Mouse (Mus musculus) lung, embryonic 15.5 days (tissue): ENCODE data around the gene Cfap100. TPM values are rescaled to one million over a fixed set of nuclear protein-coding genes. Genes with fewer than 3 reads are reported as not detected.

Experiments
- ATAC-seq: fragments of 200-750 bp; cut with Nextera tagmentation; 2 replicates; pipeline ENCODE4 v1.8.0; 2017; ENCODE audit warnings: moderate number of reproducible peaks, borderline replicate concordance; ENCODE audit not compliant: low FRiP score, low TSS enrichment; ENCODE audit errors: extremely low read depth
- H3K27ac ChIP-seq: fragments of 300-500 bp; sonication (generic); 2 replicates; pipeline ENCODE4 v1.5.1; 2015; ENCODE audit warnings: moderate library complexity, mild to moderate bottlenecking, inconsistent platforms
- H3K27me3 ChIP-seq: fragments of 300-500 bp; sonication (generic); 2 replicates; pipeline ENCODE4 v1.6.1; 2015; ENCODE audit warnings: inconsistent platforms
- H3K36me3 ChIP-seq: fragments of 300-500 bp; sonication (generic); 2 replicates; pipeline ENCODE4 v1.6.1; 2015; ENCODE audit warnings: inconsistent platforms
- H3K4me1 ChIP-seq: fragments of 300-500 bp; sonication (generic); 2 replicates; pipeline ENCODE4 v1.6.1; 2015; ENCODE audit warnings: inconsistent platforms
- H3K4me2 ChIP-seq: fragments of 300-500 bp; sonication (generic); 2 replicates; pipeline ENCODE4 v1.6.1; 2015; ENCODE audit warnings: inconsistent platforms, mild to moderate bottlenecking, moderate library complexity
- H3K4me3 ChIP-seq: fragments of 300-500 bp; sonication (generic); 2 replicates; pipeline ENCODE4 v1.5.1; 2015; ENCODE audit warnings: mild to moderate bottlenecking, inconsistent platforms
- H3K9ac ChIP-seq: fragments of 300-500 bp; sonication (generic); 2 replicates; pipeline ENCODE4 v1.6.1; 2015; ENCODE audit warnings: inconsistent platforms
- H3K9me3 ChIP-seq: fragments of 300-500 bp; sonication (generic); 2 replicates; pipeline ENCODE4 v1.6.1; 2016; ENCODE audit warnings: inconsistent platforms
- WGBS: fragments of 180-500 bp; shearing (Covaris S2); methylation state at CpG from one replicate; pipeline ENCODE4 v1.1.7; 2015; 5-methylcytosine and 5-hydroxymethylcytosine counted together
- polyA plus RNA-seq: library from polyadenylated mRNA; unstranded; fragments of >200 nt; fragmentation: Nextera tagmentation; extraction: Ambion mirVana; gene quantifications from 2 replicates; pipeline ENCODE4 v1.2.1, GENCODE M21; 2015

Cfap100 gene
- polyA plus RNA-seq, 1 experiment from 2014 or later: 0.50 TPM

DNA sequence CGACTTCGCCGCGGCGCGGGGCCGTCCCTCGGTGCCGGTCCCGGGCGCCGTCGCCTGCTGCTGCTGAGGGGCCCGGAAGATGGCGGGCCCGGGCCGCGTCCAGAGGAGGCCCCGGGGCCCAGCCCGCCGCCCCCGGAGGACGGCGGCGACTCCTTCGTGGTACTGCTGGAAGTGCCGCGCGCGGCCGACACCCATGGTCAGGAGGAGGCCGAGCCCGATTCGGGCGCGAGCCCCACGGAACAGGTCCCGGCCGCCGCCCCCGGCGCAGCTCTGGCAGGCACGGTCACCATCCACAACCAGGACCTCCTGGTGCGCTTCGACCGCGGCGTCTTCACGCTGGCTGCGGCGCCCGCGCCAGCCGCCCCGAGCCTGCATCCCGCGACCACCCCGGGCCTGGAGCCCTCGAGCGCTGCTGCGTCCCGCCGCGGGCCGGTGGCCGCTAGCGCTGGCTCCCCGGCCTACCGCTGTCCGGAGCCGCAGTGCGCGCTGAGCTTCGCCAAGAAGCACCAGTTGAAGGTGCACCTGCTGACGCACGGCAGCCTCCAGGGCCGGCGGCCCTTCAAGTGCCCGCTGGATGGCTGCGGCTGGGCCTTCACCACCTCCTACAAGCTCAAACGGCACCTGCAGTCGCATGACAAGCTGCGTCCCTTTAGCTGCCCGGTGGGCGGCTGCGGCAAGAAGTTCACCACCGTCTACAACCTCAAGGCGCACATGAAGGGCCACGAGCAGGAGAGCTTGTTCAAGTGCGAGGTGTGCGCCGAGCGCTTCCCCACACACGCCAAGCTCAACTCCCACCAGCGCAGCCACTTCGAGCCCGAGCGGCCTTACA lies 58.7 kb downstream of the Cfap100 start:
- peak overlapping the region; percentile 79 for H3K9ac ChIP-seq
- H3K4me1 ChIP-seq: peaks cover 21% of the 10 kb centered on the region
- peaks cover 20% of the 10 kb centered on the region for H3K36me3 ChIP-seq
- peak overlapping the region; percentile 86 for H3K4me3 ChIP-seq
- peak; percentile 73 for ATAC-seq
- peak overlapping the region; percentile 86 for H3K27ac ChIP-seq
- H3K9me3 ChIP-seq: no peaks in the 10 kb centered on the region
- WGBS: under 1% methylated on average over 93 of the region's 98 CpGs
- H3K4me2 ChIP-seq: peak overlapping the region; percentile 81
- H3K27me3 ChIP-seq: no peaks in the 10 kb centered on the region

DNA sequence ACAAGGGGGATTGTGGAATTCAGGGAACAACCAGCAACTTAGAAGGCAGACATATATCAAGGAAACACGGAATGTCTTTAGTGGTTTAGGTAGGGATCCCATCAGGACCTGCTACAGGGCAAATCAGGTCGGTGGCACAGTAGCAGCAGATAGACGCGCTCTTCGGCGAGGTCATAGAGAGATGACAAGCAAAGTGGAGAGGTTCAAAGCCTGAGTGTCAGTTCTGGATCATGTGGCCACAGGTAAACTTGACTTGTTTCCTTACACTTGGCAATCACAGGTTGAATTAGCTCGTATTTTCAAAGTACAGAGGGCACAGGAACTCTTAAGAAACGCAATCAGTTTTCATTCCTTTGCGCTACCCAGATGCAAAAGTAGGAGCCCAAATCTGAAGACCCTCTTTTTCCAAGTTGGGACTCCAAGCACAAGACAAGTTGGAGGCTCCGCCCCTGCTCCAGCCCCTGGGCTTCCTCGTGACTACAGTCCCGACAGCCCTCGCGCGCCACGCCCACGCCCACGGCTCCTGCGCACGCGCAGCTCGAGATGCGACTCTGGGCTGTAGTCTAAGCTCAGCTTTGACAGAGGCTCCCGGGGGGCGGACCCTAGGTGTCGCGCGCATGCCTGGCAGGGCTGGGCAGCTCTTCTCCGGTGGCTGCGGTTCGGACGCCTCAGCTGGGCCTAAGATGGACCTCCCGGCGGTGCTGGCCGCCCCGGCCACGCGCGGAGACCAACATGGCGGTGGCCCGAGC lies 59.4 kb downstream of the Cfap100 start, which contains the start of gene Zxdc:
TSS of gene Zxdc (plus strand) at position 517 of the 749 bp plus-strand sequence.
- Histone ChIP-seq H3K27ac (peak within 1 kb of the TSS; percentile 86), H3K27me3 (no peaks in the 10 kb centered on the region), H3K4me3 (peak within 1 kb of the TSS; percentile 86), H3K9ac (peak within 1 kb of the TSS; percentile 79), H3K4me2 (peak within 1 kb of the TSS; percentile 81), H3K36me3 (peaks cover 12% of the 10 kb centered on the region), H3K9me3 (no peaks in the 10 kb centered on the region), H3K4me1 (peaks cover 21% of the 10 kb centered on the region)
- peak; percentile 98 for ATAC-seq
- 5% methylated on average over 41 of the region's 41 CpGs for WGBS

DNA sequence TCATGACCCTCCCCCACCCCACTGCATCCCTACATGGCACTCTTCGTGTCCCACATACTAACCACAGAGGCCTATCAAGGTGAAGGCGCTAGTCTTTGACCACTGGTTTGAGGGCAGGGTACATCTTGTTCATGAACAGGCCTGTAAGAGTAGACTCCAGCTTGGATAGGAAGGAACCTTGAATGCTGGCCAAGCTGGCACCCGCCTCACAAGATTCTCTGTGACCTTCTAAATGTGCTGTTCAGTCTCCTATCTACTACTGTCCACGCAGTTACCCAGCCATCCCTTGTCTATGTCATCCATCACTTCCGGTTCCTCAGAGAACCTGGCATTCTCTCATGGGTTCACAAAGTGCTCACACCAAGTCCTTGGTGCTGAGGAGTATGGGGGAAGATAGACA lies 65.3 kb downstream of the Cfap100 start:
- Histone ChIP-seq H3K36me3 (no peaks in the 10 kb centered on the region), H3K9ac (no peak overlapping the region), H3K27ac (no peak overlapping the region), H3K4me2 (no peak overlapping the region), H3K4me3 (no peak overlapping the region), H3K4me1 (peaks cover 17% of the 10 kb centered on the region; the same call in 1 of the 2 replicates), H3K9me3 (no peaks in the 10 kb centered on the region), H3K27me3 (no peaks in the 10 kb centered on the region)
- WGBS: 74% methylated on average over 5 of the region's 5 CpGs
- ATAC-seq: no peak

GRCm38 (mm10) chr6:90360922-90361614 lies 67.5 kb downstream of the Cfap100 start:
- H3K9ac ChIP-seq: no peak overlapping the region
- no peak overlapping the region for H3K27ac ChIP-seq
- no peaks in the 10 kb centered on the region for H3K9me3 ChIP-seq
- H3K4me1 ChIP-seq: peaks cover 17% of the 10 kb centered on the region; the same call in 1 of the 2 replicates
- WGBS: 76% methylated on average over 6 of the region's 6 CpGs
- H3K4me3 ChIP-seq: no peak overlapping the region
- H3K27me3 ChIP-seq: no peaks in the 10 kb centered on the region
- no peaks in the 10 kb centered on the region for H3K36me3 ChIP-seq
- H3K4me2 ChIP-seq: no peak overlapping the region
- no peak for ATAC-seq

GRCm38 (mm10) chr6:90360024-90360781 lies 68.4 kb downstream of the Cfap100 start:
- no peak overlapping the region for H3K4me3 ChIP-seq
- H3K9ac ChIP-seq: no peak overlapping the region
- no peak overlapping the region; the same call in 1 of the 2 replicates for H3K27ac ChIP-seq
- no peaks in the 10 kb centered on the region for H3K9me3 ChIP-seq
- peaks cover 17% of the 10 kb centered on the region; the same call in 1 of the 2 replicates for H3K4me1 ChIP-seq
- ATAC-seq: peak; percentile 59; the same call in 1 of the 2 replicates
- H3K4me2 ChIP-seq: no peak overlapping the region
- no peaks in the 10 kb centered on the region for H3K36me3 ChIP-seq
- WGBS: 40% methylated on average over 7 of the region's 7 CpGs
- no peaks in the 10 kb centered on the region for H3K27me3 ChIP-seq

DNA sequence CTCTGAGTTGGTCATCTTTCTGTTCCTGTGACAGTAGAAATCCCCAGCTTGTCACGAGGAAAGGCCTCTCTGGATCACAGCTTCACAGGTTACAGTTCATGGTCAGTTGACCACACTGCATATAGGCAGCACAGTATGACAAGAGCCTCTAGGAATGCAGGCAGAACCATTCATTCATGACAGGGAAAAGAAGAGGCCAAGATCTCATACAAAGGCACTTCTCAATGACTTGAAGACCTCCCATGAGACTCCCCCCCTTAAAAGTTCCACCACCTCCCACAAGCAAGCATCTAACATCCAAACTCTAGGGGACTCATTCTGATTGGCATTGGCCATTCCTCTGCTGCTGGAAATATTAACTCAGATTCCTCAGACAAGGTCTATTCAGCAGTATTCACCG lies 69.2 kb downstream of the Cfap100 start:
- no peak for ATAC-seq
- H3K9ac ChIP-seq: no peak overlapping the region
- H3K4me1 ChIP-seq: peaks cover 17% of the 10 kb centered on the region; the same call in 1 of the 2 replicates
- H3K36me3 ChIP-seq: no peaks in the 10 kb centered on the region
- 59% methylated on average over 2 of the region's 2 CpGs for WGBS
- H3K4me2 ChIP-seq: no peak overlapping the region
- H3K9me3 ChIP-seq: no peaks in the 10 kb centered on the region
- H3K27ac ChIP-seq: no peak overlapping the region
- H3K4me3 ChIP-seq: no peak overlapping the region
- no peaks in the 10 kb centered on the region for H3K27me3 ChIP-seq

DNA sequence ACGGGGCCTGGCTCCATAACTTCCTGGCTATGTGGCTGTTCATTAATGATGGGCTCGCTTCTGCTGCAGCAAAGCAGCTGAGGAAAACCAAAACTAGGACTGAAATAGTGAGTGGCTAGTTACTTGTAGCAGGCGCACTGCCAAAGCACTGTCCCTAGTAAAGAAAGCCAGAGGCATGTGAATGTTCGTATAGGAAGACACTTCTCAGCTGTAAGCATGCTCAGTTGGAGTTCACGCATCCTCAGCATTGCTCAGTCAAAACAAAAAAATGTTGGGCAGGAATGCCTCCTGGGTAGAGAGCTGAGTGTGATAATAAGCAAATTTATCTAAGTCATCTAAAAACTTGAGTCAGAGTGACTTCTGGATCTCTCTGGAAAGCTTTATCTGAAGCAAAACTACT lies 70.5 kb downstream of the Cfap100 start:
- no peak for ATAC-seq
- no peaks in the 10 kb centered on the region for H3K36me3 ChIP-seq
- peaks cover 17% of the 10 kb centered on the region; the same call in 1 of the 2 replicates for H3K4me1 ChIP-seq
- no peaks in the 10 kb centered on the region for H3K27me3 ChIP-seq
- H3K9me3 ChIP-seq: no peaks in the 10 kb centered on the region
- H3K4me2 ChIP-seq: no peak overlapping the region
- no peak overlapping the region for H3K9ac ChIP-seq
- WGBS: 29% methylated on average over 5 of the region's 5 CpGs
- H3K4me3 ChIP-seq: no peak overlapping the region
- H3K27ac ChIP-seq: no peak overlapping the region

Other genes starting within 250 kb of the Cfap100 start
- not detected in 2 replicates for gene V1ra8, start 226.0 kb downstream of the Cfap100 start, polyA plus RNA-seq
- 0.14 TPM in 1 of 2 replicates, not detected in the other for gene Vmn1r53, start 204.4 kb downstream of the Cfap100 start, polyA plus RNA-seq
- not detected in 2 replicates for gene Vmn1r54, start 182.5 kb downstream of the Cfap100 start, polyA plus RNA-seq
- not detected in 2 replicates for gene BC048671, start 127.6 kb downstream of the Cfap100 start, polyA plus RNA-seq
- 0.11 TPM in 1 of 2 replicates, not detected in the other for gene Chst13, start 103.6 kb downstream of the Cfap100 start, polyA plus RNA-seq
- 0.25 TPM in 1 of 2 replicates, not detected in the other for gene Uroc1, start 95.5 kb downstream of the Cfap100 start, polyA plus RNA-seq
- gene Zxdc, start 59.3 kb downstream of the Cfap100 start, polyA plus RNA-seq: 7.5 and 7.6 TPM in 2 replicates
- 10.9 and 13.5 TPM in 2 replicates for gene Klf15, start 33.8 kb upstream of the Cfap100 start, polyA plus RNA-seq
- 1.4 and 2.1 TPM in 2 replicates for gene Aldh1l1, start 57.6 kb upstream of the Cfap100 start, polyA plus RNA-seq
- gene Slc41a3, start 175.9 kb upstream of the Cfap100 start, polyA plus RNA-seq: 5.2 and 6.3 TPM in 2 replicates